Mouse (Mus musculus): Measurements from ENCODE around the gene Mtfr1l.

DNA sequence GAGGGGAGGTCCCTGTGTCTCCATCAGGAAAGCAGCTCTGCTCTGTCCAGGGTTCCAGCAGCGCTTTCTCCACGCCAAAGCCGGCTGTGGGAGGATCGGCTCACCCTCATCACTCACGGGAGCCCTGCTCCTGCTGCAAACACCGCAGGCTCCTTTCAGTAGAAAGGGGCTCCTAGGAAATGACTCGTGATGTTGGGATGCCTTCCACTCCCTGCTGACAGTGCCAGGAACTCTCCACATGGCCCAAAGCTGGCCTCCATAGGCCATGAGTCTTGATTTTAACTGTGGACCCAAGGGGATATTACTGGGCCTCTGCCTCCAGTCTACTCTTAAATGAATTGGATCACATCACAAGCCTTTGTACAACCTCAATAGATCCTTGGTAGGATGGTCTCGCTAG, 34.6 kb upstream of the Mtfr1l start:
- TF ChIP-seq POLR2A (IDR thresholded peaks at IDR 0.05; ENCODE audit: low read depth, low read length) (no peak), CTCF (IDR thresholded peaks at IDR 0.05; ENCODE audit: extremely low read depth, insufficient read depth, insufficient read length, insufficient replicate concordance) (no peak)
